Mouse (Mus musculus): ENCODE results near the gene Dnah8. TPM values are rescaled to one million over a fixed set of nuclear protein-coding genes. Genes with fewer than 3 reads are reported as not detected.
"Not testable (repeated sequence)": the region's sequence is repeated elsewhere in the genome, so short reads cannot be mapped to it uniquely, and the experiment has no call there.

Gene Dnah8
- 1 to 10 TPM in 2 of 26 experiments, under 1 TPM in 9, not detected in 15; 0.04 to 1.7 (median 0.46) TPM for total RNA-seq (2018; cell fraction: chromatin; rRNA removed)
- under 1 TPM in 16 of 26 experiments, not detected in 10; under 0.01 to 0.31 (median 0.05) TPM for total RNA-seq (2018; cell fraction: cytosol; rRNA removed)
- total RNA-seq (2018; cell fraction: nucleus; rRNA removed), result 1 to 10 TPM in 2 of 26 experiments, under 1 TPM in 16, not detected in 8; 0.04 to 1.6 (median 0.50) TPM
- 0.10 TPM in 1 of 3 replicates, not detected in the others for polyA plus RNA-seq (2018)

- not testable (repeated sequence) for H3K27ac ChIP-seq; H3K79me2 ChIP-seq (ENCODE audit: inconsistent target); H3K36me3 ChIP-seq (ENCODE audit: inconsistent target); H3K4me3 ChIP-seq (ENCODE audit: inconsistent target)
- no CpG with 5 or more reads among the region's 20 CpGs for WGBS (ENCODE audit: missing documents)
Measured at GRCm38 (mm10) chr17:30624132-30624531, at the start of gene Dnah8. Dnah8 (plus strand) TSS chr17:30624354.

- WGBS (ENCODE audit: missing documents), result 4% methylated on average over 8 of the region's 8 CpGs
- Histone ChIP-seq H3K79me2 (ENCODE audit: inconsistent target) (peaks cover 54% of the 10 kb centered on the region), H3K27ac (peak overlapping the region; percentile 64), H3K36me3 (ENCODE audit: inconsistent target) (no peaks in the 10 kb centered on the region), H3K4me3 (ENCODE audit: inconsistent target) (peak overlapping the region; percentile 95)
Measured at GRCm38 (mm10) chr17:30574783-30575075, 49.4 kb upstream of the Dnah8 start.

- 3% methylated on average over 35 of the region's 35 CpGs for whole genome bisulfite sequencing (ENCODE audit: missing documents)
- peak overlapping the region; percentile 64 for H3K27ac ChIP-seq
- H3K36me3 ChIP-seq (ENCODE audit: inconsistent target), result no peaks in the 10 kb centered on the region
- peak overlapping the region; percentile 95 for H3K4me3 ChIP-seq (ENCODE audit: inconsistent target)
- peaks cover 49% of the 10 kb centered on the region for H3K79me2 ChIP-seq (ENCODE audit: inconsistent target)
Measured at GRCm38 (mm10) chr17:30575121-30575904, 48.8 kb upstream of the Dnah8 start.

GRCm38 (mm10) chr17:30575941-30576773 is 48.0 kb upstream of the Dnah8 start, which contains the start of gene Btbd9:
Btbd9 (minus strand) TSS chr17:30576488.
- H3K36me3 ChIP-seq (ENCODE audit: inconsistent target), result no peaks in the 10 kb centered on the region
- under 1% methylated on average over 88 of the region's 94 CpGs for WGBS (ENCODE audit: missing documents)
- H3K27ac ChIP-seq, result peak within 1 kb of the TSS; percentile 64
- peaks cover 40% of the 10 kb centered on the region for H3K79me2 ChIP-seq (ENCODE audit: inconsistent target)
- H3K4me3 ChIP-seq (ENCODE audit: inconsistent target), result peak within 1 kb of the TSS; percentile 95

- Histone ChIP-seq H3K27ac (no peak overlapping the region), H3K4me3 (ENCODE audit: inconsistent target) (peak overlapping the region; percentile 70), H3K79me2 (ENCODE audit: inconsistent target) (peaks cover 32% of the 10 kb centered on the region), H3K36me3 (ENCODE audit: inconsistent target) (no peaks in the 10 kb centered on the region)
- WGBS (ENCODE audit: missing documents), result 54% methylated on average over 12 of the region's 12 CpGs
Measured at GRCm38 (mm10) chr17:30576946-30577345, 47.2 kb upstream of the Dnah8 start.

- Histone ChIP-seq H3K4me3 (ENCODE audit: inconsistent target) (no peak overlapping the region), H3K27ac (no peak overlapping the region), H3K36me3 (ENCODE audit: inconsistent target) (no peaks in the 10 kb centered on the region), H3K79me2 (ENCODE audit: inconsistent target) (no peaks in the 10 kb centered on the region; the same call in 1 of the 2 replicates)
- 89% methylated on average over 1 of the region's 1 CpGs for WGBS (ENCODE audit: missing documents)
Measured at GRCm38 (mm10) chr17:30580781-30581180, 43.4 kb upstream of the Dnah8 start.

- 95% methylated on average over 6 of the region's 6 CpGs for WGBS (ENCODE audit: missing documents)
Measured at GRCm38 (mm10) chr17:30581201-30581600, 43.0 kb upstream of the Dnah8 start.

GRCm38 (mm10) chr17:30582313-30582712 is 41.8 kb upstream of the Dnah8 start:
- Histone ChIP-seq H3K4me3 (ENCODE audit: inconsistent target) (no peak overlapping the region), H3K27ac (no peak overlapping the region), H3K36me3 (ENCODE audit: inconsistent target) (no peaks in the 10 kb centered on the region), H3K79me2 (ENCODE audit: inconsistent target) (no peaks in the 10 kb centered on the region)
- 100% methylated on average over 3 of the region's 3 CpGs for WGBS (ENCODE audit: missing documents)

More at GRCm38 (mm10) chr17:30581201-30581600, 43.0 kb upstream of the Dnah8 start:
- H3K27ac ChIP-seq, result no peak overlapping the region
- H3K4me3 ChIP-seq (ENCODE audit: inconsistent target), result no peak overlapping the region
- no peaks in the 10 kb centered on the region for H3K36me3 ChIP-seq (ENCODE audit: inconsistent target)
- H3K79me2 ChIP-seq (ENCODE audit: inconsistent target), result no peaks in the 10 kb centered on the region; the same call in 1 of the 2 replicates

GRCm38 (mm10) chr17:30583258-30584001 is 40.7 kb upstream of the Dnah8 start:
- H3K36me3 ChIP-seq (ENCODE audit: inconsistent target), result no peaks in the 10 kb centered on the region
- H3K27ac ChIP-seq, result no peak overlapping the region
- no peak overlapping the region for H3K4me3 ChIP-seq (ENCODE audit: inconsistent target)
- 82% methylated on average over 2 of the region's 2 CpGs for WGBS (ENCODE audit: missing documents)
- no peaks in the 10 kb centered on the region for H3K79me2 ChIP-seq (ENCODE audit: inconsistent target)

- 75% methylated on average over 15 of the region's 17 CpGs for WGBS (ENCODE audit: missing documents)
- H3K36me3 ChIP-seq (ENCODE audit: inconsistent target), result peaks cover 8% of the 10 kb centered on the region; the same call in 1 of the 2 replicates
- no peaks in the 10 kb centered on the region for H3K79me2 ChIP-seq (ENCODE audit: inconsistent target)
- no peak overlapping the region for H3K27ac ChIP-seq
- no peak overlapping the region for H3K4me3 ChIP-seq (ENCODE audit: inconsistent target)
Measured at GRCm38 (mm10) chr17:30590417-30591198, 33.5 kb upstream of the Dnah8 start.

GRCm38 (mm10) chr17:30594407-30594806 is 29.7 kb upstream of the Dnah8 start:
- H3K4me3 ChIP-seq (ENCODE audit: inconsistent target), result no peak overlapping the region
- no peak overlapping the region for H3K27ac ChIP-seq
- no peaks in the 10 kb centered on the region for H3K79me2 ChIP-seq (ENCODE audit: inconsistent target)
- WGBS (ENCODE audit: missing documents), result 88% methylated on average over 5 of the region's 5 CpGs
- H3K36me3 ChIP-seq (ENCODE audit: inconsistent target), result peaks cover 36% of the 10 kb centered on the region

GRCm38 (mm10) chr17:30594846-30595245 is 29.3 kb upstream of the Dnah8 start:
- Histone ChIP-seq H3K36me3 (ENCODE audit: inconsistent target) (peaks cover 37% of the 10 kb centered on the region), H3K79me2 (ENCODE audit: inconsistent target) (no peaks in the 10 kb centered on the region), H3K4me3 (ENCODE audit: inconsistent target) (no peak overlapping the region), H3K27ac (no peak overlapping the region)
- WGBS (ENCODE audit: missing documents), result 86% methylated on average over 5 of the region's 6 CpGs

GRCm38 (mm10) chr17:30597786-30598185 is 26.4 kb upstream of the Dnah8 start:
- peaks cover 45% of the 10 kb centered on the region for H3K36me3 ChIP-seq (ENCODE audit: inconsistent target)
- WGBS (ENCODE audit: missing documents), result 98% methylated on average over 9 of the region's 9 CpGs

More at GRCm38 (mm10) chr17:30597786-30598185, 26.4 kb upstream of the Dnah8 start:
- no peak overlapping the region for H3K27ac ChIP-seq
- H3K4me3 ChIP-seq (ENCODE audit: inconsistent target), result no peak overlapping the region
- no peaks in the 10 kb centered on the region for H3K79me2 ChIP-seq (ENCODE audit: inconsistent target)
